Mouse (Mus musculus) testis, postnatal 10 days (tissue): ENCODE measurements around the gene Dlk1.
A peak's percentile ranks its signal among the peaks of the same experiment; 100 is the strongest.

Experiments used
- DNase-seq: peaks from one replicate; pipeline ENCODE4 v3.0.0; 2021; ENCODE audit warnings: low spot score

The Dlk1 gene

GRCm38 (mm10) chr12:109452592-109452991, at the start of gene Dlk1:
Gene Dlk1 (plus strand): TSS chr12:109452823.
- no peak for DNase-seq

GRCm38 (mm10) chr12:109402943-109403342, 49.7 kb upstream of the Dlk1 start:
- DNase-seq, result no peak

GRCm38 (mm10) chr12:109403752-109404151, 48.9 kb upstream of the Dlk1 start:
- DNase-seq, result no peak

- DNase-seq, result no peak
Observed at GRCm38 (mm10) chr12:109406018-109406417, 46.6 kb upstream of the Dlk1 start.

GRCm38 (mm10) chr12:109410723-109411122, 41.9 kb upstream of the Dlk1 start:
- DNase-seq, result no peak

- no peak for DNase-seq
Observed at GRCm38 (mm10) chr12:109411172-109412070, 41.2 kb upstream of the Dlk1 start.

GRCm38 (mm10) chr12:109412071-109412440, 40.6 kb upstream of the Dlk1 start:
- DNase-seq, result no peak

GRCm38 (mm10) chr12:109412675-109413074, 39.9 kb upstream of the Dlk1 start:
- DNase-seq, result no peak

- DNase-seq, result no peak
Observed at GRCm38 (mm10) chr12:109413321-109413720, 39.3 kb upstream of the Dlk1 start.

- no peak for DNase-seq
Observed at GRCm38 (mm10) chr12:109416681-109417080, 35.9 kb upstream of the Dlk1 start.

- no peak for DNase-seq
Observed at GRCm38 (mm10) chr12:109417476-109418201, 35.0 kb upstream of the Dlk1 start.

- DNase-seq, result no peak
Observed at GRCm38 (mm10) chr12:109420006-109420405, 32.6 kb upstream of the Dlk1 start.

- no peak for DNase-seq
Observed at GRCm38 (mm10) chr12:109423163-109423562, 29.5 kb upstream of the Dlk1 start.

GRCm38 (mm10) chr12:109423716-109424429, 28.8 kb upstream of the Dlk1 start:
- DNase-seq, result no peak

GRCm38 (mm10) chr12:109424753-109425332, 27.8 kb upstream of the Dlk1 start:
- DNase-seq, result no peak

- no peak for DNase-seq
Observed at GRCm38 (mm10) chr12:109425982-109426381, 26.6 kb upstream of the Dlk1 start.

- no peak for DNase-seq
Observed at GRCm38 (mm10) chr12:109432475-109433130, 20.0 kb upstream of the Dlk1 start.

- DNase-seq, result peak; percentile 80
Observed at GRCm38 (mm10) chr12:109436367-109436807, 16.2 kb upstream of the Dlk1 start.

GRCm38 (mm10) chr12:109436852-109437251, 15.8 kb upstream of the Dlk1 start:
- DNase-seq, result peak; percentile 60

GRCm38 (mm10) chr12:109437559-109438350, 14.9 kb upstream of the Dlk1 start:
- DNase-seq, result peak; percentile 93

GRCm38 (mm10) chr12:109438383-109438782, 14.2 kb upstream of the Dlk1 start:
- DNase-seq, result no peak
